Mouse (Mus musculus) left cerebral cortex, postnatal 4 days (tissue): ENCODE measurements at regions not wholly inside any gene's neighbourhood (a gene's known extent, or its start where the extent isn't known, plus 50 kb on each side); places are given as distances from the start of the nearest gene placed in this dataset.

Experiments used
- DNase-seq: peaks from one replicate; pipeline ENCODE4 v3.0.0-alpha.2; 2022
- intact Hi-C: fragments of 180-260 bp; cut with DNase I; formaldehyde crosslinking; loops from one replicate; pipeline ENCODE4 v1.15.1; 2025

- no peak for DNase-seq
- intact Hi-C loops, result no loop called here
Measured at GRCm38 (mm10) chr4:95180999-95181398, 129.0 kb upstream of the Jun start.

GRCm38 (mm10) chr4:95184180-95184579, 132.2 kb upstream of the Jun start:
- intact Hi-C loops, result no loop called here
- peak; percentile 78 for DNase-seq

GRCm38 (mm10) chr4:95185113-95185915, 133.3 kb upstream of the Jun start:
- intact Hi-C loops, result no loop called here
- DNase-seq, result no peak

GRCm38 (mm10) chr4:95185916-95186200, 133.8 kb upstream of the Jun start:
- intact Hi-C loops, result no loop called here
- DNase-seq, result no peak

- DNase-seq, result no peak
- intact Hi-C loops, result no loop called here
Measured at GRCm38 (mm10) chr4:95188107-95188506, 136.1 kb upstream of the Jun start.

GRCm38 (mm10) chr4:95191654-95192406, 139.8 kb upstream of the Jun start:
- intact Hi-C loops, result no loop called here
- DNase-seq, result no peak

- DNase-seq, result no peak
- intact Hi-C loops, result no loop called here
Measured at GRCm38 (mm10) chr4:95192562-95192961, 140.5 kb upstream of the Jun start.

GRCm38 (mm10) chr4:95193028-95193427, 141.0 kb upstream of the Jun start:
- intact Hi-C loops, result no loop called here
- DNase-seq, result no peak

- no peak for DNase-seq
- intact Hi-C loops, result no loop called here
Measured at GRCm38 (mm10) chr4:95193473-95193872, 141.5 kb upstream of the Jun start.

GRCm38 (mm10) chr4:95194621-95195455, 142.8 kb upstream of the Jun start:
- intact Hi-C loops, result no loop called here
- no peak for DNase-seq

- DNase-seq, result no peak
- intact Hi-C loops, result no loop called here
Measured at GRCm38 (mm10) chr4:95196106-95196505, 144.1 kb upstream of the Jun start.

GRCm38 (mm10) chr4:95197077-95197711, 145.2 kb upstream of the Jun start:
- no peak for DNase-seq
- intact Hi-C loops, result no loop called here

GRCm38 (mm10) chr4:95199394-95199793, 147.4 kb upstream of the Jun start:
- intact Hi-C loops, result no loop called here

GRCm38 (mm10) chr4:95200130-95200529, 148.1 kb upstream of the Jun start:
- intact Hi-C loops, result no loop called here
- no peak for DNase-seq

More at GRCm38 (mm10) chr4:95199394-95199793, 147.4 kb upstream of the Jun start:
- DNase-seq, result no peak

- DNase-seq, result no peak
- intact Hi-C loops, result no loop called here
Measured at GRCm38 (mm10) chr4:95202478-95202877, 150.5 kb upstream of the Jun start.

- DNase-seq, result no peak
- intact Hi-C loops, result no loop called here
Measured at GRCm38 (mm10) chr4:95203577-95203976, 151.6 kb upstream of the Jun start.

GRCm38 (mm10) chr4:95205372-95205771, 153.3 kb upstream of the Jun start:
- DNase-seq, result no peak
- intact Hi-C loops, result no loop called here

GRCm38 (mm10) chr4:95207783-95208182, 155.8 kb upstream of the Jun start:
- intact Hi-C loops, result no loop called here
- no peak for DNase-seq

- intact Hi-C loops, result no loop called here
- no peak for DNase-seq
Measured at GRCm38 (mm10) chr4:95208827-95209226, 156.8 kb upstream of the Jun start.

GRCm38 (mm10) chr4:95209322-95210119, 157.5 kb upstream of the Jun start:
- intact Hi-C loops, result no loop called here
- no peak for DNase-seq
